Mouse (Mus musculus) MEL (cell line): ENCODE results near the gene Ubash3b. TPM values are rescaled to one million over a fixed set of nuclear protein-coding genes. Genes with fewer than 3 reads are reported as not detected.

ENCODE experiments used
- DNase-seq: peaks from one replicate; pipeline ENCODE4 v3.0.0; 2011; ENCODE audit warnings: low read depth, low spot score
- H3K27ac ChIP-seq: 2 replicates; pipeline ENCODE4 v1.5.1; 2012; ENCODE audit warnings: low read depth, mild to moderate bottlenecking, control low read depth, low read length, moderate library complexity; ENCODE audit not compliant: control insufficient read depth
- H3K27me3 ChIP-seq, 2 experiments: fragments of 150-350 bp in 1 of 2; sonication (generic) in 1 of 2; 2 replicates each; pipeline ENCODE4 v1.6.1; 2012; ENCODE audit warnings: low read length in 2 of 2, mild to moderate bottlenecking in 2 of 2, improper control_type of control experiment in 1 of 2, moderate library complexity in 1 of 2; ENCODE audit not compliant: insufficient read depth in 2 of 2, control insufficient read depth in 1 of 2
- H3K36me3 ChIP-seq, 2 experiments: 2 replicates each; pipeline ENCODE4 v1.6.1; 2012 to 2014; ENCODE audit warnings: low read length in 2 of 2, improper control_type of control experiment in 1 of 2, inconsistent platforms in 1 of 2, mild to moderate bottlenecking in 1 of 2; ENCODE audit not compliant: insufficient read depth in 2 of 2, control insufficient read depth in 1 of 2
- H3K4me1 ChIP-seq, 2 experiments: fragments of 150-350 bp in 1 of 2; sonication (generic) in 1 of 2; 2 replicates each; pipeline ENCODE4 v1.6.1; 2012; ENCODE audit warnings: low read length in 2 of 2, improper control_type of control experiment in 1 of 2, mild to moderate bottlenecking in 1 of 2; ENCODE audit not compliant: insufficient read depth in 2 of 2, control insufficient read depth in 1 of 2
- H3K4me3 ChIP-seq, 2 experiments: fragments of 150-350 bp in 1 of 2; sonication (generic) in 1 of 2; 2 replicates each; pipeline ENCODE4 v1.5.1; 2012; ENCODE audit warnings: low read depth in 2 of 2, low read length in 2 of 2, mild to moderate bottlenecking in 2 of 2, moderate library complexity in 2 of 2, control low read depth in 1 of 2, improper control_type of control experiment in 1 of 2; ENCODE audit not compliant: control insufficient read depth in 1 of 2, insufficient read depth in 1 of 2
- H3K79me2 ChIP-seq: 2 replicates; pipeline ENCODE4 v1.6.1; 2012; ENCODE audit warnings: mild to moderate bottlenecking, low read length, moderate library complexity; ENCODE audit not compliant: control insufficient read depth, poor library complexity, insufficient read depth
- H3K9ac ChIP-seq: 2 replicates; pipeline ENCODE4 v1.6.1; 2012; ENCODE audit warnings: low read depth, mild to moderate bottlenecking, control low read depth, low read length, moderate library complexity; ENCODE audit not compliant: control insufficient read depth, poor library complexity, severe bottlenecking
- H3K9me3 ChIP-seq: fragments of 150-350 bp; sonication (generic); replicated peaks from 2 replicates; pipeline ENCODE4 v1.6.1; 2012; ENCODE audit warnings: mild to moderate bottlenecking, low read length, improper control_type of control experiment, moderate library complexity; ENCODE audit not compliant: insufficient read depth
- CHD1 ChIP-seq: IDR thresholded peaks from 2 replicates; pipeline ENCODE4 v1.6.1; 2012; ENCODE audit warnings: low read depth, mild to moderate bottlenecking, inconsistent platforms, low read length, improper control_type of control experiment
- CHD2 ChIP-seq: IDR thresholded peaks from 2 replicates; pipeline ENCODE4 v1.6.1; 2011; ENCODE audit warnings: low read length, improper control_type of control experiment
- CTCF ChIP-seq, 3 experiments: IDR thresholded peaks in 2 of 3; conservative IDR thresholded peaks in 1 of 3; 2 replicates each; pipeline ENCODE4 v1.5.1; 2011 to 2012; ENCODE audit warnings: low read length in 3 of 3, low read depth in 2 of 3, mild to moderate bottlenecking in 2 of 3, improper control_type of control experiment in 1 of 3, inconsistent platforms in 1 of 3, mixed read lengths in 1 of 3, moderate library complexity in 1 of 3; ENCODE audit not compliant: control insufficient read depth in 1 of 3, insufficient read depth in 1 of 3, poor library complexity in 1 of 3, severe bottlenecking in 1 of 3
- ELF1 ChIP-seq: IDR thresholded peaks from 2 replicates; pipeline ENCODE4 v1.6.1; 2014; ENCODE audit warnings: low read depth, mild to moderate bottlenecking, inconsistent platforms, low read length, improper control_type of control experiment, moderate library complexity
- GABPA ChIP-seq: IDR thresholded peaks from 2 replicates; pipeline ENCODE4 v1.6.1; 2012; ENCODE audit warnings: low read depth, mild to moderate bottlenecking, inconsistent platforms, low read length, improper control_type of control experiment, moderate library complexity
- GATA1 ChIP-seq: IDR thresholded peaks from 2 replicates; pipeline ENCODE4 v1.6.1; 2011; ENCODE audit warnings: low read depth, low read length, improper control_type of control experiment
- MAX ChIP-seq: IDR thresholded peaks from 2 replicates; pipeline ENCODE4 v1.6.1; 2011; ENCODE audit warnings: low read length, improper control_type of control experiment
- MEF2A ChIP-seq: IDR thresholded peaks from 2 replicates; pipeline ENCODE4 v1.6.1; 2014; ENCODE audit warnings: low read depth, mild to moderate bottlenecking, inconsistent platforms, low read length, improper control_type of control experiment; ENCODE audit not compliant: poor library complexity, insufficient replicate concordance, severe bottlenecking; ENCODE audit errors: extremely low read depth
- NELFE ChIP-seq: IDR thresholded peaks from 2 replicates; pipeline ENCODE4 v1.6.1; 2011; ENCODE audit warnings: low read depth, low read length, improper control_type of control experiment
- NRF1 ChIP-seq: IDR thresholded peaks from 2 replicates; pipeline ENCODE4 v1.6.1; 2014; ENCODE audit warnings: low read depth, mild to moderate bottlenecking, inconsistent platforms, low read length, improper control_type of control experiment, moderate library complexity; ENCODE audit not compliant: poor library complexity, insufficient read depth, severe bottlenecking
- POLR2A ChIP-seq, 2 experiments: IDR thresholded peaks; 2 replicates each; pipeline ENCODE4 v1.6.1; 2011 to 2012; ENCODE audit warnings: low read length in 2 of 2, mild to moderate bottlenecking in 2 of 2, control low read depth in 1 of 2, improper control_type of control experiment in 1 of 2, low read depth in 1 of 2, moderate library complexity in 1 of 2; ENCODE audit not compliant: control insufficient read depth in 1 of 2, insufficient read depth in 1 of 2, poor library complexity in 1 of 2
- POLR2AphosphoS2 ChIP-seq: IDR thresholded peaks from 2 replicates; pipeline ENCODE4 v1.6.1; 2011; ENCODE audit warnings: low read length, improper control_type of control experiment
- POLR2AphosphoS5 ChIP-seq: IDR thresholded peaks from 2 replicates; pipeline ENCODE4 v1.6.1; 2012; ENCODE audit warnings: low read depth, borderline replicate concordance, mild to moderate bottlenecking, inconsistent platforms, low read length, moderate library complexity, mixed read lengths
- RAD21 ChIP-seq: IDR thresholded peaks from 2 replicates; pipeline ENCODE4 v1.6.1; 2011; ENCODE audit warnings: mild to moderate bottlenecking, low read depth, low read length, improper control_type of control experiment
- SIN3A ChIP-seq: IDR thresholded peaks from 2 replicates; pipeline ENCODE4 v1.6.1; 2012; ENCODE audit warnings: low read length, improper control_type of control experiment, inconsistent platforms
- TCF12 ChIP-seq: IDR thresholded peaks from 2 replicates; pipeline ENCODE4 v1.6.1; 2014; ENCODE audit warnings: low read depth, mild to moderate bottlenecking, inconsistent platforms, low read length, improper control_type of control experiment, moderate library complexity
- ZC3H11A ChIP-seq: IDR thresholded peaks from 2 replicates; pipeline ENCODE4 v1.6.1; 2012; ENCODE audit warnings: low read depth, mild to moderate bottlenecking, inconsistent platforms, low read length, improper control_type of control experiment
- ZKSCAN1 ChIP-seq: IDR thresholded peaks from 2 replicates; pipeline ENCODE4 v1.6.1; 2012; ENCODE audit warnings: low read depth, mild to moderate bottlenecking, inconsistent platforms, low read length, improper control_type of control experiment, moderate library complexity
- ZMIZ1 ChIP-seq: IDR thresholded peaks from 2 replicates; pipeline ENCODE4 v1.6.1; 2012; ENCODE audit warnings: low read depth, mild to moderate bottlenecking, inconsistent platforms, low read length, improper control_type of control experiment, moderate library complexity
- ZNF384 ChIP-seq: IDR thresholded peaks from 2 replicates; pipeline ENCODE4 v1.6.1; 2012; ENCODE audit warnings: low read depth, mild to moderate bottlenecking, inconsistent platforms, low read length, improper control_type of control experiment
- polyA plus RNA-seq, 2 experiments: library from polyadenylated mRNA; stranded (reverse) in 1 of 2; unstranded in 1 of 2; fragments of >175 nt in 1 of 2; fragments of >200 nt in 1 of 2; gene quantifications; 2 replicates each; pipeline versions ENCODE4 v1.2.1 to v1.2.4; 2012; ENCODE audit warnings: low replicate concordance in 2 of 2, low read depth in 1 of 2; ENCODE audit not compliant: insufficient read length in 2 of 2, insufficient read depth in 1 of 2, missing spikeins in 1 of 2
- total RNA-seq: library from RNA; depleted of rRNA; stranded (reverse); fragments of 300-350 nt; gene quantifications from 2 replicates; pipeline ENCODE4 v1.2.3, GENCODE M21; 2012

The Ubash3b gene
- total and polyA plus RNA-seq, 3 experiments, result 5.4 to 11.3 TPM; not detected in 1

DNA sequence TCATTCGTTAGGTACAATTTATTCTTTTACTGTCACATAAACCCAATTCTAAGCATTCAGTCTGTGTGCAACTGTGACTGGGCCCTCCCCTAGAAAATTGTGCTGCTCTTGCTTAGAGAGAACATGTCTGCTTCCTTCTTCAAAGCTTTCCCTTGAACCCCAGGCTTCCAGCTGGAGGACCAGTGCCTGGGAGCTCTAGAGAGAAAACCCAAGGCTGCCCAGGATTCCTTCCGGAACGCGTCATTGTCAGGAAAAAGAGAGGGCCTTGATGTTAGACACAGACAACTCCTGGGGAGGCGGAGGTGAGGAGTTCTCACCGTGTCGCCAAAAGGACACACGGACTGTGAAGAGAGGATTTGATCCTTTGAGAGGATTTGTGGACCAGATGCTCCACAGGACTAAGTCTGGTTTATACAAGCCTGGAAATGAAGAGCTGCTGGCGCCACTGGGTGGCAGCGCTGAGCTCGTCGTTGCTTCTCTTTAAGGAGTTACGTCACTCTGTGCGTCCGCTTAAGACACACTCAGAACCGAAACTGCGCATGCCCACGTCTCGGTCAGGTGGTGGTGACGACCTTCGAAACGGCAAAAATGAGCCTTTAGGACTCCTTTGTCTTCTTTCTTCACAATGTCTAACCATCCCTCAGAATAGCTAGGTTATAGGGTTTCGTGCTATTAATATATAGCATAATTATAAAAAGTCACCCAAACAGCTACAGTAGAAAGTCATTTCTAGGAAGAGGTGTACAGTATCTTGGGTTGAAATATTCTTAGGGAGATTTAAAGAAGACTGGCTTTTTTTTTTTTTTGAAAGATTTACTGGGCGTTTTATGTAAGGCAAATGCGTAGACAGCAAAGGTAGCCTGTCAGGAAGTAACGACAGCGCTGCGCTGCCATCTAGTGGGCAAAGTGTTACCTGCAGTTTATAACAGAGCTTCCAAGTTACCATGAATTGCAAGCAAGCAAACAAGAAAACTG is 45.9 kb upstream of the Ubash3b start (continued):
- TF ChIP-seq CHD1, result 0 out of 2 replicates have a peak, but pooled peaks have one; percentile 84
- no peak for TF ChIP-seq CHD2
- TF ChIP-seq ELF1, result peak; percentile 79; the same call in 1 of the 2 replicates
- TF ChIP-seq POLR2AphosphoS5, result no peak
- peak in 1 of 2 experiments; percentile 65; a peak in 2 of 4 replicates for TF ChIP-seq POLR2A (IDR thresholded peaks at IDR 0.05; ENCODE audit: control insufficient read depth in 1 of 2, insufficient read depth in 1 of 2, low read depth in 1 of 2, low read length in 2 of 2, poor library complexity in 1 of 2)
- TF ChIP-seq GATA1, result no peak; the same call in 1 of the 2 replicates
- no peak for TF ChIP-seq POLR2AphosphoS2
- TF ChIP-seq MAX, result peak; percentile 76
- peak; percentile 40; the same call in 1 of the 2 replicates for TF ChIP-seq NELFE
- peak; percentile 77 for TF ChIP-seq RAD21
- TF ChIP-seq TCF12, result no peak
- peak; percentile 75 to 81 (median 79) for TF ChIP-seq CTCF (IDR thresholded peaks at IDR 0.05 in 2 of 3, conservative IDR thresholded peaks at IDR 0.05 in 1 of 3; ENCODE audit: control insufficient read depth in 1 of 3, insufficient read depth in 1 of 3, low read depth in 2 of 3, low read length in 3 of 3, poor library complexity in 1 of 3, severe bottlenecking in 1 of 3)
- no peak for TF ChIP-seq ZKSCAN1
- TF ChIP-seq ZC3H11A, result peak; percentile 54
- peak; percentile 90 for TF ChIP-seq ZNF384
- peak; percentile 64 for TF ChIP-seq SIN3A
- peak; percentile 88 for TF ChIP-seq NRF1

- Histone ChIP-seq H3K9ac (no peak overlapping the region), H3K36me3 (no peaks in the 10 kb centered on the region), H3K79me2 (no peaks in the 10 kb centered on the region), H3K4me3 (no peak overlapping the region), H3K27ac (no peak overlapping the region), H3K27me3 (no peaks in the 10 kb centered on the region), H3K9me3 (no peaks in the 10 kb centered on the region), H3K4me1 (no peaks in the 10 kb centered on the region)
- TF ChIP-seq TCF12 (no peak), MEF2A (no peak), NRF1 (no peak), GABPA (no peak), POLR2A (IDR thresholded peaks at IDR 0.05; ENCODE audit: control insufficient read depth in 1 of 2, insufficient read depth in 1 of 2, low read depth in 1 of 2, low read length in 2 of 2, poor library complexity in 1 of 2) (no peak), CHD1 (no peak), CTCF (IDR thresholded peaks at IDR 0.05 in 2 of 3, conservative IDR thresholded peaks at IDR 0.05 in 1 of 3; ENCODE audit: control insufficient read depth in 1 of 3, insufficient read depth in 1 of 3, low read depth in 2 of 3, low read length in 3 of 3, poor library complexity in 1 of 3, severe bottlenecking in 1 of 3) (no peak), ELF1 (no peak), NELFE (no peak), GATA1 (no peak), ZMIZ1 (no peak)
- DNase-seq, result no peak
Measured at GRCm38 (mm10) chr9:41206717-41207116, 45.2 kb upstream of the Ubash3b start.
